Mouse (Mus musculus): ENCODE results near the gene Csdc2.

- TF ChIP-seq POLR2A (IDR thresholded peaks at IDR 0.05; ENCODE audit: borderline replicate concordance, extremely low read depth, low read depth, low read length), result no peak
- TF ChIP-seq CTCF (IDR thresholded peaks at IDR 0.05; ENCODE audit: insufficient read depth, low read length), result no peak
These were observed 2.7 kb downstream of the Csdc2 start for GRCm38 (mm10) chr15:81939157-81939715.
